15 mouse cellular contexts compared by ENCODE assay signal in the genomic region with DNA sequence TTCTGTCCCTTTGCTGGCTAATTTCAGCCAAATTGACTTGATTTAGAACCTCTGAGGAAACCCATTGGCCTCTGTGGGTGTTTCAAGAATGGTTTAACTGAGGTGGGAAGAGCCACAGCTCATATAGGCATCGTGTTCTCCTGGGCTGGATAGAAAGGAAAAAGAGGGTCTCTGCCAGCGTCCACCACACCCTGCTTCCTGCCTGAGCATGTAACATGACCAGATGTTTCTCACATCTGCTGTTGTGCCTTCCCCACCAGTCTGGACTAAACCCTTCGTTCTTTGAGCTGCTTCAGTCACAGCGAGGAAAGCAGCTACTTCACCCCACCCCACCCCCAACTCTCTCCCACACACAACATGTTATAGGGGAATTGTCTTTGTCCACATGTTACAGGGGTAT.
A peak's percentile ranks its signal among the peaks of the same experiment; 100 is the strongest.
DNase-seq lines count a peak whose midpoint lies in the region; ATAC-seq and TF ChIP-seq lines count a peak whose summit lies in the region.
"Had no signal": no experiment of that assay in that cellular context is flagged by ENCODE, and none has a peak within 500 bp of the region (broad histone marks: within the 10 kb centered on the region; RNA-seq: fewer than 3 reads in every experiment).

No protein-coding gene starts in this region.

- peak overlapping the region; percentile 44; the same call in 1 of the 2 replicates for H3K4me2 ChIP-seq in CH12.LX (ENCODE audit: insufficient read depth, low read depth, poor library complexity, severe bottlenecking)
- H3K4me2 ChIP-seq in embryonic facial prominence, embryonic 15.5 days (replicated peaks) = no peak overlapping the region
- no peak overlapping the region for H3K4me2 ChIP-seq in intestine, embryonic 15.5 days (replicated peaks)
- H3K4me2 ChIP-seq: forebrain, embryonic 13.5 days; heart, embryonic 13.5 days; hindbrain, embryonic 13.5 days had no signal

- WGBS in embryonic facial prominence, embryonic 15.5 days = 24% methylated on average over 4 of the region's 4 CpGs
- 39% methylated on average over 4 of the region's 4 CpGs for WGBS in intestine, embryonic 15.5 days

- no peak overlapping the region for H3K4me3 ChIP-seq in CH12.LX (replicated peaks in 1 of 3; ENCODE audit: low read depth in 2 of 3, low read length in 2 of 3, poor library complexity in 1 of 3)
- no peak overlapping the region for H3K4me3 ChIP-seq in embryonic facial prominence, embryonic 15.5 days (replicated peaks)
- H3K4me3 ChIP-seq in intestine, embryonic 15.5 days (replicated peaks) = no peak overlapping the region
- H3K4me3 ChIP-seq: forebrain, embryonic 13.5 days; heart, embryonic 13.5 days; hindbrain, embryonic 13.5 days had no signal

- no peak overlapping the region for H3K27ac ChIP-seq in CH12.LX (ENCODE audit: insufficient read depth, low read depth)
- H3K27ac ChIP-seq in embryonic facial prominence, embryonic 15.5 days (replicated peaks) = 0 out of 2 replicates have a peak overlapping the region, but pooled peaks have one; percentile 17
- no peak overlapping the region for H3K27ac ChIP-seq in intestine, embryonic 15.5 days
- H3K27ac ChIP-seq: forebrain, embryonic 13.5 days; heart, embryonic 13.5 days; hindbrain, embryonic 13.5 days; hindbrain, postnatal 0 days had no signal

- no peak for TF ChIP-seq CTCF in CH12.LX (conservative IDR thresholded peaks at IDR 0.05 in 1 of 2, IDR thresholded peaks at IDR 0.05 in 1 of 2; ENCODE audit: low read depth in 2 of 2, low read length in 2 of 2)

- H3K4me1 ChIP-seq in CH12.LX (ENCODE audit: control insufficient read depth in 1 of 2, insufficient read depth in 2 of 2) = peaks cover 0 to 8% of the 10 kb centered on the region in 2 experiments; a peak in 2 of 4 replicates
- H3K4me1 ChIP-seq in embryonic facial prominence, embryonic 15.5 days = peaks cover 16% of the 10 kb centered on the region
- no peaks in the 10 kb centered on the region for H3K4me1 ChIP-seq in intestine, embryonic 15.5 days (replicated peaks)

- H3K9me3 ChIP-seq in CH12.LX (replicated peaks; ENCODE audit: low read length) = no peaks in the 10 kb centered on the region
- H3K9me3 ChIP-seq in embryonic facial prominence, embryonic 15.5 days (replicated peaks) = no peaks in the 10 kb centered on the region
- no peaks in the 10 kb centered on the region for H3K9me3 ChIP-seq in intestine, embryonic 15.5 days
- H3K9me3 ChIP-seq: forebrain, embryonic 13.5 days; heart, embryonic 13.5 days; hindbrain, embryonic 13.5 days had no signal

- H3K27me3 ChIP-seq in CH12.LX (replicated peaks) = no peaks in the 10 kb centered on the region
- no peaks in the 10 kb centered on the region for H3K27me3 ChIP-seq in embryonic facial prominence, embryonic 15.5 days
- H3K27me3 ChIP-seq in intestine, embryonic 15.5 days (replicated peaks) = no peaks in the 10 kb centered on the region
- H3K27me3 ChIP-seq: forebrain, embryonic 13.5 days; hindbrain, embryonic 13.5 days had no signal

- peak; percentile 19; the same call in 1 of the 2 replicates for ATAC-seq in embryonic facial prominence, embryonic 15.5 days (ENCODE audit: insufficient number of reproducible peaks, low FRiP score, low TSS enrichment, low read depth)
- no peak for ATAC-seq in intestine, embryonic 15.5 days
- ATAC-seq: forebrain, embryonic 13.5 days; hindbrain, postnatal 0 days had no signal

- no peaks in the 10 kb centered on the region for H3K36me3 ChIP-seq in CH12.LX (replicated peaks in 1 of 2; ENCODE audit: control insufficient read depth in 1 of 2, insufficient read depth in 1 of 2, low read length in 1 of 2)
- no peaks in the 10 kb centered on the region for H3K36me3 ChIP-seq in embryonic facial prominence, embryonic 15.5 days
- no peaks in the 10 kb centered on the region for H3K36me3 ChIP-seq in intestine, embryonic 15.5 days
- H3K36me3 ChIP-seq: heart, embryonic 13.5 days; hindbrain, embryonic 13.5 days had no signal

- intact Hi-C loops in heart, postnatal 14 days (cut with DNase I) = loop anchor here (5.0 kb wide), 1 partner anchor 166 kb away; no protein-coding TSS in a partner anchor

- H3K79me2 ChIP-seq in CH12.LX (replicated peaks; ENCODE audit: control insufficient read depth, extremely low read depth, insufficient read depth, poor library complexity, severe bottlenecking) = no peaks in the 10 kb centered on the region

- dilution Hi-C loops in CH12.LX (cut with MboI; ENCODE audit: extremely low pct_ligation_motif_present, extremely low pct_unique_long_range_greater_than_20kb, low sequenced_read_pairs) = no loop called here

- TF ChIP-seq EP300 in CH12.LX (IDR thresholded peaks at IDR 0.05; ENCODE audit: low read length) = no peak

- TF ChIP-seq POLR2A in CH12.LX (IDR thresholded peaks at IDR 0.05; ENCODE audit: low read depth, low read length) = no peak

- H3K9ac ChIP-seq in CH12.LX (ENCODE audit: insufficient read depth, low read depth) = no peak overlapping the region
- no peak overlapping the region for H3K9ac ChIP-seq in embryonic facial prominence, embryonic 15.5 days
- H3K9ac ChIP-seq in intestine, embryonic 15.5 days = no peak overlapping the region
- H3K9ac ChIP-seq: forebrain, embryonic 13.5 days; heart, embryonic 13.5 days; hindbrain, embryonic 13.5 days had no signal

- TF ChIP-seq RAD21 in CH12.LX (IDR thresholded peaks at IDR 0.05; ENCODE audit: low read depth, low read length) = no peak

- peak; percentile 90 for DNase-seq in heart, adult 11 months
- no peak for DNase-seq in heart, postnatal 14 days
- no peak for DNase-seq in CH12.LX (ENCODE audit: extremely low read depth)
- peak; percentile 24 for DNase-seq in skeletal muscle tissue, adult 2 months (ENCODE audit: low read depth, low spot score)
- DNase-seq: adrenal gland, adult 8-10 months; adrenal gland, postnatal 36 days; cerebellum, adult 2 months; cerebellum, postnatal 10 days; gastrocnemius, postnatal 14 days had no signal

- in situ Hi-C loops in CH12.LX (cut with MboI; ENCODE audit: low pct_ligation_motif_present, low pct_unique_long_range_greater_than_20kb, low sequenced_read_pairs) = loop anchor here (25.0 kb wide), 1 partner anchor 646 kb away; no protein-coding TSS in a partner anchor

TF ChIP-seq in CH12.LX, 34 proteins besides CTCF, POLR2A, EP300 and RAD21:
- TF ChIP-seq KAT2A (IDR thresholded peaks at IDR 0.05; ENCODE audit: insufficient replicate concordance, low read length) (no peak), TBP (conservative IDR thresholded peaks at IDR 0.05; ENCODE audit: low read depth, low read length) (no peak), MAZ (IDR thresholded peaks at IDR 0.05; ENCODE audit: low read depth, low read length) (no peak), MAX (IDR thresholded peaks at IDR 0.05; ENCODE audit: low read length) (no peak), MEF2A (IDR thresholded peaks at IDR 0.05; ENCODE audit: borderline replicate concordance, low read depth, low read length) (no peak), ZKSCAN1 (IDR thresholded peaks at IDR 0.05; ENCODE audit: borderline replicate concordance, low read depth, low read length) (no peak), ELF1 (IDR thresholded peaks at IDR 0.05; ENCODE audit: low read depth, low read length) (no peak), NRF1 (IDR thresholded peaks at IDR 0.05; ENCODE audit: low read depth, low read length) (no peak), E2F4 (IDR thresholded peaks at IDR 0.05; ENCODE audit: insufficient replicate concordance, low read depth, low read length) (no peak), HCFC1 (IDR thresholded peaks at IDR 0.05; ENCODE audit: low read depth, low read length) (no peak), ZNF384 (IDR thresholded peaks at IDR 0.05; ENCODE audit: low read depth, low read length) (no peak), IRF4 (IDR thresholded peaks at IDR 0.05; ENCODE audit: low read depth, low read length) (no peak), JUN (IDR thresholded peaks at IDR 0.05; ENCODE audit: insufficient read depth, low read depth, low read length) (no peak), MYC (IDR thresholded peaks at IDR 0.05; ENCODE audit: low read depth, low read length) (no peak), CHD2 (IDR thresholded peaks at IDR 0.05; ENCODE audit: low read length) (no peak), SIN3A (IDR thresholded peaks at IDR 0.05; ENCODE audit: low read length) (no peak), RCOR1 (conservative IDR thresholded peaks at IDR 0.05; ENCODE audit: low read depth, low read length) (no peak), GABPA (IDR thresholded peaks at IDR 0.05; ENCODE audit: insufficient replicate concordance, low read depth, low read length) (no peak), UBTF (IDR thresholded peaks at IDR 0.05; ENCODE audit: low read depth, low read length) (no peak), PAX5 (IDR thresholded peaks at IDR 0.05; ENCODE audit: low read length) (no peak)

Comparison
In these comparisons a context has a peak if more than half of its experiments do, and no peak if none do; other contexts are left out.
1. DNase-seq: peak in heart, adult 11 months (single experiment) and skeletal muscle tissue, adult 2 months (single experiment); none in heart, postnatal 14 days (0 of 2) and CH12.LX (single experiment).